Mouse (Mus musculus): ENCODE measurements at regions not wholly inside any gene's neighbourhood (a gene's known extent, or its start where the extent isn't known, plus 50 kb on each side); places are given as distances from the start of the nearest gene placed in this dataset.

GRCm38 (mm10) chr13:82129777-82130735 lies 347.2 kb downstream of the Cetn3 start:
- Histone ChIP-seq H3K4me2 (ENCODE audit: low read depth, severe bottlenecking) (no peak overlapping the region), H3K4me1 (ENCODE audit: control insufficient read depth, insufficient read depth, low read length) (no peaks in the 10 kb centered on the region), H3K27me3 (ENCODE audit: control insufficient read depth, insufficient read depth, low read length) (no peaks in the 10 kb centered on the region), H3K4me3 (ENCODE audit: low read depth, low read length) (no peak overlapping the region), H3K36me3 (ENCODE audit: control insufficient read depth, insufficient read depth, low read length) (no peaks in the 10 kb centered on the region), H3K9ac (ENCODE audit: low read length) (no peak overlapping the region), H3K9me3 (ENCODE audit: control insufficient read depth, low read length) (no peaks in the 10 kb centered on the region), H3K27ac (replicated peaks; ENCODE audit: low read depth, low read length) (no peak overlapping the region)
- ATAC-seq (ENCODE audit: insufficient number of reproducible peaks, low FRiP score, low TSS enrichment, low read depth), result no peak
- 82% methylated on average over 7 of the region's 7 CpGs for WGBS
- DNase-seq (ENCODE audit: low spot score), result no peak
